Mouse (Mus musculus) CH12.LX (cell line): ENCODE results near the gene Uck2.

ENCODE experiments used
- BHLHE40 ChIP-seq: IDR thresholded peaks from 2 replicates; pipeline ENCODE4 v1.6.1; 2011; ENCODE audit warnings: mild to moderate bottlenecking, low read depth, low read length, improper control_type of control experiment
- CHD1 ChIP-seq: IDR thresholded peaks from 2 replicates; pipeline ENCODE4 v1.6.1; 2012; ENCODE audit warnings: low read depth, low read length, improper control_type of control experiment, inconsistent platforms
- CTCF ChIP-seq, 2 experiments: IDR thresholded peaks in 1 of 2; conservative IDR thresholded peaks in 1 of 2; 2 replicates each; pipeline ENCODE4 v1.5.1; 2011 to 2012; ENCODE audit warnings: low read depth in 2 of 2, low read length in 2 of 2, improper control_type of control experiment in 1 of 2, inconsistent platforms in 1 of 2, mild to moderate bottlenecking in 1 of 2, moderate library complexity in 1 of 2
- E2F4 ChIP-seq: IDR thresholded peaks from 2 replicates; pipeline ENCODE4 v1.6.1; 2011; ENCODE audit warnings: low read depth, low read length, improper control_type of control experiment; ENCODE audit not compliant: insufficient replicate concordance
- EP300 ChIP-seq: IDR thresholded peaks from 2 replicates; pipeline ENCODE4 v1.6.1; 2011; ENCODE audit warnings: low read length, improper control_type of control experiment
- IRF4 ChIP-seq: IDR thresholded peaks from 2 replicates; pipeline ENCODE4 v1.6.1; 2014; ENCODE audit warnings: low read depth, mild to moderate bottlenecking, inconsistent platforms, low read length, improper control_type of control experiment
- JUND ChIP-seq: conservative IDR thresholded peaks from 2 replicates; pipeline ENCODE4 v1.6.1; 2011; ENCODE audit warnings: low read depth, low read length, improper control_type of control experiment
- POLR2A ChIP-seq: IDR thresholded peaks from 2 replicates; pipeline ENCODE4 v1.6.1; 2011; ENCODE audit warnings: low read depth, mild to moderate bottlenecking, improper control_type of control experiment, low read length
- TCF12 ChIP-seq: IDR thresholded peaks from 2 replicates; pipeline ENCODE4 v1.6.1; 2014; ENCODE audit warnings: low read depth, mild to moderate bottlenecking, inconsistent platforms, low read length, improper control_type of control experiment
- USF2 ChIP-seq: conservative IDR thresholded peaks from 2 replicates; pipeline ENCODE4 v1.6.1; 2011; ENCODE audit warnings: low read depth, low read length, improper control_type of control experiment

- no peak for TF ChIP-seq CTCF (conservative IDR thresholded peaks at IDR 0.05 in 1 of 2, IDR thresholded peaks at IDR 0.05 in 1 of 2; ENCODE audit: low read depth in 2 of 2, low read length in 2 of 2)
- no peak for TF ChIP-seq BHLHE40
- TF ChIP-seq POLR2A: no peak
- no peak for TF ChIP-seq EP300
- TF ChIP-seq E2F4: no peak
- TF ChIP-seq TCF12: no peak
- no peak for TF ChIP-seq JUND
- 0 out of 2 replicates have a peak, but pooled peaks have one; percentile 24 for TF ChIP-seq IRF4
- no peak for TF ChIP-seq CHD1
- TF ChIP-seq USF2: no peak
These were observed 3.0 kb downstream of the Uck2 start for GRCm38 (mm10) chr1:167282112-167282511.
